Mouse (Mus musculus) left cerebral cortex, postnatal 10 days (tissue): ENCODE measurements around the gene Nfkbid. TPM values are rescaled to one million over a fixed set of nuclear protein-coding genes. Genes with fewer than 3 reads are reported as not detected.

Source experiments
- DNase-seq, 2 experiments: peaks; one replicate each; pipeline ENCODE4 v3.0.0; 2021 to 2022; ENCODE audit warnings: low spot score in 2 of 2, mixed read lengths in 1 of 2; ENCODE audit errors: extremely low spot score in 1 of 2
- intact Hi-C: fragments of 180-260 bp; cut with DNase I; formaldehyde crosslinking; loops from one replicate; pipeline ENCODE4 v1.15.1; 2025
- total RNA-seq, 2 experiments: library from RNA; stranded (reverse); gene quantifications; 2 replicates each; pipeline ENCODE4 v1.2.3; 2021

Nfkbid gene
- total RNA-seq, 2 experiments from 2014 or later, result 2.7 to 3.6 TPM

DNA sequence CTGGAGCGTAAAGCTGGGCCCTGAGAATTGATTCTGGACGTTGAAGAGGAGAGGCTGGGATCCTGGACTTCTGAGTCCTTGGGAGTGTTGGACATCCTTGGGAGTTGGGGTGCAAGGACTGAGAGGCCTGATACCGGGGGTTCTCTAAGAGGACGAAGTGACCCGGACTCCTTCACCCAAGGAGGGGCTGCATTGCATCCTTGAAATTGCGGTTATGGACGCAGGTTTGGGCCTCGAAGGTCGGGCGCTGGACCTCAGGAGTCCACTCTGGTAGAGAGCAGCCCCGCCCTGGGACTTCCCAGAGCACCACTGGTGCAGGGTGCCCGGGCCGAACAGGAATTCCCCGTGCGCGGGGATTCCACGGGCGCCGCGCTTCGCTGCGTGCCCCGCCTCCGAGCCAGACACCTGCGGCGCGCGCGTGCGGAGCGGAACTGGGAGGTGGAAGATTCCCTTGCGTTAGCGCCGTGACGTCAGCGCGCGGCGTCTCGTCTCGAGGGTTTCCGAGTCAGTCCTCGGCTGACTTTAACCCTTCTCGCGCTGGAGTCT, 431 bp downstream of the Nfkbid start:
- intact Hi-C loops, result no loop called here
- DNase-seq, result peak; percentile 88 to 96

DNA sequence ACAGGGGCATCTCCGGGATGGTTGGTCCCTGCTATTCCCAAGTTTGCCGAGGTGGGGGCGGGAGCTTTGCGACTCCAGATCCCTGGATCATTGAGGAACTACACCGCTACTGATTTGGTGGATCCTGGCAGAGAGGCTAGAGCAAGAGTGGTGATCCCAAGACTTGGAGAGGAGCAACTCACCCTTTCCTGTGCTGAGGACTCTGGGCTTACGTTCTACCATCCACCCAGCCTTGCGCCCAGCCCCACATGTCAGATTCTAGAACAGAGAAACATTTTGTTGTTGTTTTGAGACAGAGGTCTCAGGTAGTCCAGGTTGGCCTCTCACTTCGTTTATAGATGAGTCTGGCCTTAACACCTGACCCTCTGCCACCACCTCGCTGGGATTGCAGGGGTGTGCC, 1.0 kb downstream of the Nfkbid start:
- no peak for DNase-seq
- intact Hi-C loops, result no loop called here

DNA sequence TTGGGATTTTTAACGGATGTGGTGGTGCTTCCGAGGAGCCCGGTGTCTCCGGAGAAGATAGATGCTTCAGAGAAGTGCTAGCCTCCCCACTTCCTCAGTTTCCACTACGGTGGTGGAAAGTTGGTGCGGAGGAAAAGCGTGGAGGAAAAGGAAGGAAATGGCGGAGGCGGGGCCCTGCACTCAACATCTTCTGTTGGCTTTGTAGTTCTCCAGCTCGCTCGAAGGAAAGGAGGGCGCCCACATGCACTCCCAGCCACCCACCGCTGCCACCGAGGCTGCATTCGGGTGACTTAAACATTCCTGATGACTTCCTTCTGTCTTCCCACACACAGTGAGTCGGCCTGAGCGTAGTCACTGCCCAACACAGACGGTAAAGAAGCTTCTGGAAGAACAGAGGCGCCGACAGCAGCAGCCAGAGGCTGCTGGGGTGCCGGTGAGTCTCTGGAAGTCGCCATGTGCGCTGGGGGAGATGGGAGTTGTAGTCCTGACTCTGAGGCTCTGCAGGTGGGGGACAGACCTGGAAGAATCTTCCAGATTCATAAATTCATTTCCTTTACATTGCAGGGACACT, 1.6 kb downstream of the Nfkbid start:
- DNase-seq, result no peak
- intact Hi-C loops, result no loop called here

DNA sequence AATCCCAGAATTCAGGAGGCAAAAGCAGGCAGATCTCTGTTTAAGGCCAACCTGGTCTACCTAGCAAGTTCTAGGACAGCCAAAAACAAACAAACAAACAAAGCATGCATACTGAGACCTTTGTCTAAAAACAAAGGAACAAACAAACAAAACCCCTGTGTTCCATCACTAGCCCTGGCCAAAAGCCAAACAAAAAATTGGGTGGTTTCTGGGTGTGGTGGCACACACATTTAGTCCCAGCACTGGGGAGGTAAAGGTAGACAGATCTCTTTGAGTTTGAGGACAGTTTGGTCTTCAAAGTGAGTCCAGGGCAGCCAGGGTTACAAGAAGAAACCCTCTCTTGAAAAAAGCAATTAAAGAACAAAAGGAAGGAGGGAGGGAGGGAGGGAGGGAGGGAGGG, 7.8 kb downstream of the Nfkbid start:
- no peak for DNase-seq
- intact Hi-C loops, result no loop called here

DNA sequence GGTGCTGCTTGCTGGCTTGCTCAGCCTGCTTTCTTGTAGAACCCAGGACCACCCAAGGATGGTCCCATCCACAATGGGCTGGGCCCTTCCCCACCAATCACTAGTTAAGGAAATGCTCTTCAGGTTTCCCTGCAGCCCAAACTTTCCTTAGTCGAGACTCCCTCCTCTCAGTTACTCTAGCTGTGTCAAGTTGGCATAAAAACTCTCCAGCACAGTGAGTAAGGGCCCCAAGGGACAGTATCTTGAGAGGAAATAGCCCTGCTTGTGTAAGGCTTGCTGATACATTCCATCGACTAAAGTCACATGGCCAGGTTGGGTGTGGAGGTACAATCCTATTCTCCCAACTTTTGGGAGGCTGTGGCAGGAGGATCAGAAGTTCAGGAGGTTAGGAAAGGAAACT, 8.7 kb downstream of the Nfkbid start:
- intact Hi-C loops, result no loop called here
- no peak for DNase-seq

DNA sequence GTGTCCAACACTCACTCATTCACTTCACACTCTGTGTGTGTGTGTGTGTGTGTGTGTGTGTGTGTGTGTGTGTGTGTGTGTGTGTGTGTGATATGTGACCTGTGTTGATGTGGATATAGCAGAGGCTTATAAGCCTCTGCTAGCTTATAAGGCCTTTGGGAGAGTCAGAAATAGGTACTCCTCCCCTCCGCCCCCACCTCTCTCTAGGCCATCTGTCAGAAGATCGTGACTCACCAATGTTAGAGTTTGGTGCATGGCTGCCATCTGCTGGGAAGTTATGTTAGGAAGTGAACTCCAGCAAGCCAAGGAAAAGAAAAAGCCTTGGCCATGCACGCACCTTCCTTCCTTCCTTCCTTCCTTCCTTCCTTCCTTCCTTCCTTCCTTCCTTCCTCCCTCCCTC, 10.3 kb downstream of the Nfkbid start:
- peak; percentile 84 for DNase-seq
- intact Hi-C loops, result loop anchor here (1.0 to 2.0 kb wide), 2 partner anchors 59 to 95 kb away; no protein-coding TSS in a partner anchor

DNA sequence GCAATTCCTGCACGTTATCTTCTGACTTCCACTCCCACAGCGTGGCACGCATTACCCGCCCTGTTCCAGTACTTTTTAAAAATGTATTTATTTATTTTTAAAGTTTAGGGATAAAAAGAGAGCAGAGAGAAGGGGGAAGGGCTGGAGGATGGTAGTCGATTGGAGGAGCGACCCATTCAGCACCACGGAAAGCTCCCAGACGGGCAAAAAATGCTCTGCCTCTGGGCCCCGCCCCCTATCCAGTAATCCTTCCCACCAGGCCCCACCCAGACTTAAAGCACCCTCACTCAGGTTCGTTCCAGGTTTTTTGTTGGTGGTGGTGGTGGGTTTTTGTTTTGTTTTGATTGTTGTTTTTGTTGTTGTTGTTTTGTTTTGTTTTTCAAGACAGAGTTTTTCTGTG, 12.7 kb downstream of the Nfkbid start:
- peak in 1 of 2 experiments; percentile 70 for DNase-seq
- intact Hi-C loops, result no loop called here

DNA sequence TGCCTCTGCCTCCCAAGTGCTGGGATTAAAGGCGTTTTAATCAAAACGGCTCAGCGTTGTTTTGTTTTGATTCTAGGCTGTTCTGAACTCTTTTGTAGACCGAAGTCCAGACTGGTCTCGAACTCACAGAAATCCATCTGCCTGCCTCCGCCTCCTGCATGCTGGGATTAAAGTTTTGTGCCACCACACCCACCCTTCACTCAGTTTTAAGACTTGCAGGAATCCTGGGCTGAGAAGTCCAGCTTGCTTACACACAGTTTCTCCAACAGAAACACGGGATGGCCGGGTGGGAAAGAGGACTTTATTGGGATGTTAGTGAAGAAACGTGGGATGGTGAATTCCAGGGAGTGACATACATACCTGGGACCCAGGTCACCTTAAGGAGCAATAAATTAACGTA, 13.2 kb downstream of the Nfkbid start:
- intact Hi-C loops, result no loop called here
- DNase-seq, result no peak

DNA sequence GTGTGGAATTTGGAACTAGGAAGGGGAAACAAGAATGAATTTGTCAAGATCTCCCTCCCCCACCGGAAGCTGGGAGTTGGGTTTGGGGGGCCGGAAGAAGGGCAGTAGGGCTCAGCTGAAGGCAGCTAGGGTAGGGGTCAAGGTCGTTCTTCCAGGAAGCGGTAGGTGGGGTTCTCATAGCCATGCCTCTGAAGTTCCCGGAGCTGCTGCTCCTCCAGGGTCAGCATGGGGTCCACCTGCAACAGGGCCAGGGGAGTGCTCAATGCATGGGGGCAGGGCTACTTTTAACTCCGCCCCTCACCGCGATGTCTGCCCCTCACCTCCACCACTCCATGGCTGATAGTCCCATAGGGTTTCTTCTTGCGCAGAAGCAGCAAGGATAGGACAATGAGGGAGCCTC, 13.6 kb downstream of the Nfkbid start:
- intact Hi-C loops, result no loop called here
- DNase-seq, result no peak

DNA sequence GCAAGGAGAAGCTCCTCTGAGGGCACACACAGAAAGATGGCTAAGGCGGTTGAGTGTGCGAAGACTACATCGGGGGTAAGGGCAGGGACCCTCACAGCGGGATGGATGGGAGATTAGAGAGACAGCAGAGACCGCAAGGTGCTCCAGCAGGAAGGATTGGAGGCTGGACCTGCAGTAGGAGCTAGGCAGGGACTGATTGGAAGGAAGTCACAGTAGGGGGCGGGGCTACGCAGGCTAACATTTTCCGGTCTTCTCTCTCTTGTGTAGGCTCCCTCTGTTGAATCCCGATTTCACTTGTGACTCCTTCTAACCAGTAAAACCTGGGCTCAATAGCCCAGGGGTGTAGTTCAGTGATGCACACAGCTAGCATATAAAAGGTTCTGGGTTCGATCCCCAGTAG, 15.3 kb downstream of the Nfkbid start:
- intact Hi-C loops, result no loop called here
- DNase-seq, result no peak

DNA sequence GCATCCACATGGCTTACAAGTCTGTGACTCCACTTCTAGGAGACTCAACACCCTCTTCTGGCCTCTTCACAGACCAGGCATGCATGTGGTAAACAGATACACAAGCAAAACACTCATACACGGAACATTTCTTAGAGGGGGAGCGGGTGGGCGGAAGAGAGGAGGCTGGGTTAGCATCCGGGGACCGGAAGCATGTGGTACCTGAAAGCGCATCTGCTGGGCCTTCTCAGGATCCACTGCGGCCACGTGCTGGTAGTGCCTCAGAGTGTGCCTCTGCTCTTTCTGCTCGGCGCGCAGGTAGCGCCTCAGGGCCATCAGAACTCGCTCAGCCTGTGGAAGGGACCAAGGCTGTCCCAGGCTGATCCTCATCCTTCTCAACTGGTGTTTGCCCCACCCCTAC, 18.2 kb downstream of the Nfkbid start:
- DNase-seq, result no peak
- intact Hi-C loops, result loop anchor here (2.0 kb wide), 1 partner anchor 55 kb away; no protein-coding TSS in a partner anchor

DNA sequence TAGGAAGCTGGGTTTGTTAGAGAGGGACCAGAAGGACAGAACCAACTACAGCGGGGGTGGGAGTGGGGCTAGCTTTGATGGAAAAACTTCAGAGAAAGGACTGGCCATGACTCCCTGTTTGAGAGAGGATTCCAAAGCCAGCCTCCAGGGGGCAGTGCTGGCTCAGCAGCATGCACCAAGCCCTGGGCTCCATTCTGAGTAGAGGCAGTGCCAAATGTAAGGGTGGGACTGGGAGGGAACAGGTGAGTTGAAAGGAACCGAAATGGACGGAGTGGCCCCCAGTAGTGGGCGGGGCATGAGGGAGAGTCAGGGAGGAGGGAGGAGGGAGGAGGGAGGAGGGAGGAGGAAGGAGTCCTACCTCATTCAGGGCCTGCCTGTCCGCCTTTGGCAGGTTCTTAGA, 19.2 kb downstream of the Nfkbid start:
- intact Hi-C loops, result loop anchor here (2.0 kb wide), 1 partner anchor 54 kb away; no protein-coding TSS in a partner anchor
- DNase-seq, result peak in 1 of 2 experiments; percentile 70

DNA sequence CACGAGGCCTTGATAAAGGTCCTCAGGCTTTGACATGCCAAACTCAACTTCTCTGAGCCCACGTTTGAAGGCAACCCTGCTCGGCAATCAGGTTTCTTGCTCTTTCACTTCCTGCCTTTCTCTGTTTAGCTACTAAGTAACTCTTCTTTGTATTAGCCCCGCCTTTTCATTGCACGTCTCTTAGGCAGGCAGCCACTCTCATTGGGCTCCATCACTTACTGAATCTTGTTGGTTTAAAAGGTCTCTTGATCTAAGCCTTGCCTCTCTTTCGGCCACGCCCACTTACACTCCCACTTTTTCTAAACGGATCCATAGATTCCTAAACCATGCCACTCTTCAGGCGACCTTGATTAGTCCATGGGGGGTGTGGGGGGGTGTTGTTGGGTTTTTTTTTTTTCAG, 22.2 kb downstream of the Nfkbid start:
- DNase-seq, result no peak
- intact Hi-C loops, result no loop called here

DNA sequence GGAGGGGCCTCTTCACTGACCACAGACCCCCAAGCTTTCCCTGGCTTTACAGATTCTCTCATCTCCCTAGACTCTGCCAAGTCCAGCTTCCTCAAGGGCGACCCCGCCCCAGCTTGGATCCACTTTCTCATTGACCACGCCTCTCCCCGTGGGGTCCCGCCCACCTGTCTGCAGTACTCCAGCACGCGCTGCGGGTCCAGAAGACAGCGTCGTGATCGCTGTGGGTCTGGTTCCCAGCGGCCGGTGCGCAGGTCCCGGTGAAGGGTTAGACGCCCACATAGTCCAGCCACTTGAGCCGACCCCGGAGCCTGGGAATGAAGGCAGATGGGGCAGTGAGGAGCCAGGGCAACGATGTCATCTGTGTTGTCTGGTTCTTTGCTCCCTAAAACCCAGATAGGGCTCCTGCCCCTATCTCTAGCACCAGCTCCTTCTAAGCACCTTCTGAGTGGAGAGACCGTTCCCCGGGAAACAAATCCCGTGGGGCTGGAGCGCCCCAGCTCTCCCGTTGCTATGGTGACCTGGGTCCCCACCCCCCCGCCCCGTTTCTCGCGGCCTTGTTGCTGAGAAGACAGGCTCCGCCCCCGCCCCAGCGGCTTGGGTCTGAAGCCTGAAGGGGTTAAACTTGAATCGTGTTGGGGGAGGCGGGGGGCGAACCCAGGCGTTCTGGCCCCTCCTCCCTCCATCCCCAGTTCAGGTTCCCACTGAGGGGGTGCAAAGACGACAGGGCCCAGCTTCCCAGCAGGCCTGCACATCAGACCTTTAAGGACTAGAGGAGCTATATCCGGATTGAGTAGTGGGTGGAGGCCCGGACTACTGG, 22.8 kb downstream of the Nfkbid start:
- intact Hi-C loops, result no loop called here

DNA sequence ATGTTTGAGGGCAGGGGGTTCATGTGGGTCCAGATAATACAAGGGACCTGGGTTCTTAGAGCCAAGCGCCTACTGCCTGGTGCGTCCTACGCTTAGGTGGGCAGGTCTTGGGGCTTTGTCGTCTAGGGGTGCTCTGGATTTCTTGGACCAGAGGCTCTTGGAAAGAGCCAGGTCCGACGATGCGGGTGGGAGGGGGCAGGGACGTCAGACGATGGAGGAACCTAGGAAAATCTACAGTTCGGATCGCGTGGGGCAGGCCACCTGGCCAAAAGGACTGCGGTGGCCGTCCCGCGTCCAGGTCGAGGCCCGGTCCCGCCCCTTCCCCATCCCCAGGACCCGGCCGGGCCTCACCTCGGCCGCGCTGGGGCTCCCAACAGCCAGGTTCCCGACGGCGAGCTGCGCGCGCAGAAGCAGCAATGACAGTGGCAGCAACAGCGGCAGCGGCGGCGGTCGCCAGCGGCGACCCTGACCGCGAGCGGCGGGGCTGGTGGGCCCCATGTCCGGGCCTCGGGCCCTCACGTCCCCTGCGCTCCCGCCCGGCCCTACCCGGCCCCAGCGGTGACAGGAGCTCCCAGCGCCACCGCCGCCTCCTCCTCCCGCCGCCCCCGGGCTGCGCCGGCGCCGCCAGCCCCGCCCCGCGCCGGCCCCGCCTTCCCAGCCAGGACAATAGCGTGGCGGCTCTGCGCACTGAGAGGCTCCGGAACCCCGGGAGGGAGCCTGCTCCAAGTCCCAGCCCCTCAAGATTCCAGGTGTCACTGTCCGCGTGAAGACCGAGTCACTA, 23.6 kb downstream of the Nfkbid start, which contains the start of gene Aplp1:
Aplp1 (minus strand) TSS at position 565 of the 781 bp plus-strand sequence.
- peak in 1 of 2 experiments; percentile 83 for DNase-seq
- intact Hi-C loops, result loop anchor here (5.0 kb wide), 1 partner anchor 87 kb away; no protein-coding TSS in a partner anchor

More for the DNA sequence above, 22.8 kb downstream of the Nfkbid start:
- peak; percentile 73 to 89 for DNase-seq

DNA sequence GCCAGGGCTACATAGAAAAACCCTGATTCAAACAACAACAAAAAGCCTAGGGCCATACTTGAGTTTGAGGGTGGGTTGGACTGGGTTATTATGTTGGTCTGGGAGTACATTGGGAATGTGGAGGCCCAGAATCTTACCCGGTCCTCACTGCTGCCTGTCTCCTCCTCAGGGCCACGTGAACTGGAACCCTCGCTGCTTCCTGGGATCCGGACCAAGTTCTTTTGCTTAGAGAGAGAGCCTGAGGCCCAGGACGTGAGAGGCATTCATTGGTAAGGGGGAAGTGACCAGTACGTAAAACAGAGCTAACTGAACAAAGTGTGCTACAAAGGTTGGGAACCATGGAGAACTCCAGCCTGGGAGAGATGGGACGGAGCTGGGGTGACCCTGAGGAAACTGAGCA, 28.7 kb downstream of the Nfkbid start:
- no peak for DNase-seq
- intact Hi-C loops, result no loop called here

DNA sequence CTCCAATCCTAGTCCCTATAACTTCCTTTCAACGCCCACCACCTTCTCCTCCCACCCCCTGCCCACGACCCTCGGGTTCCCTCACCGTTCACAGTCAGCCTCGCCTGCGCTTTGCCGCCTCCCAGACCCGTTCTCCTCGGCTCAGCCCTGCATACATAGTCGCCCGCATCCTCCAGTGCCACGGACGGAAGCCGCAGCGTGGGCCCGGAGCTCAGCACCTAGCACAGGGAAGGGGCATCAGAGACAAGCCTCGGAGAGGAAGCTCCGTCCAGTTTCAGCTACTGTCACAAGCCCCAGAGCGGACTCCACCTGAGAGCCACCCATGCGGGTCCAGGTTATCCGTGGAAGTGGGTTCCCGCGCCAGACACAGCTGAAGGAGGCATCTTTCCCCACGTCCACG, 31.8 kb downstream of the Nfkbid start:
- no peak for DNase-seq
- intact Hi-C loops, result no loop called here

DNA sequence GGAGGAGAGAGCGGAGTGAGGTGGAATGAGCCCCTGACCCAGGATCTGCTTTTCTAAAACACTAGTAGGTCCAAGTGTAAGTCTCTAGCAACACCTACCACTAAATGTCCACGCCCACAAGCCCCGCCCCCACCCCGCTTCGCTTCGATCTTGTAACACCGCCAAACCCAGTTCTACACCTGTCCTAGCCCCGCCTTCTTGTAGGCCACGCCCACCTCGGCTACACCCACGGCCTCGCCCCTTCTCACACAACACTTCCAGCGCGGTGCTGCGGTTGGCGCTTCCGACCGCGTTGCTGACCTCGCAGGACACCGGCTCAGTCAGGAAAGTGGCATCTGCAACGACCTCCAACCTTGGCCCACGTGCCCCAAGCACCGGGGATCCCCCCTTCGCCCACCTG, 32.2 kb downstream of the Nfkbid start:
- intact Hi-C loops, result no loop called here
- no peak for DNase-seq

DNA sequence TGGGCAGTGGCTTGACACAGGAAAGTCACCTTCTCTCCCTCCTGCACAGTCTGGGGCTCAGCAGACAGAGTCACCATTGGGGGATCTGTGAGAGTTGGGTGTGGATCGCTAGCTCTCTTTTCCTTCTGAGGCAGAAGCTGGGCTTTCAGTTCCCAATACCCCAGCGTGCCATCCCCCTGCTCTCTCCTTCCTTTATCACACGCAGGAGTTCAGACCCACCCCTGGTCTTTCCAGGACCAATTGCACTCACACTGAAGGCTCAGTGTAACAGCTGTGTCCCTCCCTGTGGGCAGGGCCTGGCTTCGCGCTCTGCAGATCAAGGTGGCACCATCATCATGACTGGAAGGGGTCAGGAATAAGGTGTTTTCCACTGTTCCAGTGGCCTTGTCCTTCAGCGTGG, 32.7 kb downstream of the Nfkbid start:
- intact Hi-C loops, result no loop called here
- no peak for DNase-seq
